Comparison of ENCODE assay signal across 8 mouse cellular contexts in the genomic region with DNA sequence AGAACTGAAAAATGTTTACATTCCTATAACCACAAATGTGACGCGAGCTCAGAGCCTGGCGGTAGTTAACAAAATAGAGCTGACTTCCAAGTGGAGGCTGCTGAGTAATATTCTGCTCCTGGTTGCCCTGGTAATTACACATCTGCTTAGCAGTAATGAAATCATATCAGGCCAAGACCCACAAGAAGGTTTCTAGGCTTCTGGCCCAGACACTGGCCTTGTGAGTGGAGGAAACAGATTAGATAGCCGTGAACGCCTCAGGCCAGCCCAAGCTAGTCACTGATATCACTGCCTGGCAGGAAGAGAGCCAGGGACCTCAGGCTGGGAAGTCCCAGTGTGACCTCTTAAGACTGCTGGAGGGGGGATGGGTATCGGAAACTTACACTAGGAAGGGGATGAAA. TPM values are rescaled to one million over a fixed set of nuclear protein-coding genes. Genes with fewer than 3 reads are reported as not detected.
DNase-seq lines count a peak whose midpoint lies in the region; ATAC-seq lines count a peak whose summit lies in the region.

No protein-coding gene starts in this region.

- peak overlapping the region; percentile 17; the same call in 1 of the 2 replicates for H3K4me3 ChIP-seq in heart, embryonic 10.5 days
- H3K4me3 ChIP-seq in kidney, embryonic 15.5 days (replicated peaks) = no peak overlapping the region

- H3K36me3 ChIP-seq in heart, embryonic 10.5 days = no peaks in the 10 kb centered on the region
- H3K36me3 ChIP-seq in kidney, embryonic 15.5 days = no peaks in the 10 kb centered on the region

- no peak overlapping the region for H3K9ac ChIP-seq in kidney, embryonic 15.5 days

- no peaks in the 10 kb centered on the region for H3K9me3 ChIP-seq in heart, embryonic 10.5 days
- H3K9me3 ChIP-seq in kidney, embryonic 15.5 days (replicated peaks) = no peaks in the 10 kb centered on the region

- H3K4me2 ChIP-seq in kidney, embryonic 15.5 days = peak overlapping the region; percentile 22

- peak overlapping the region; percentile 48 for H3K27ac ChIP-seq in heart, embryonic 10.5 days
- peak overlapping the region; percentile 91 for H3K27ac ChIP-seq in kidney, embryonic 15.5 days

- H3K27me3 ChIP-seq in heart, embryonic 10.5 days (ENCODE audit: insufficient read depth, poor library complexity, severe bottlenecking) = no peaks in the 10 kb centered on the region
- H3K27me3 ChIP-seq in kidney, embryonic 15.5 days = no peaks in the 10 kb centered on the region

- 9% methylated on average over 6 of the region's 6 CpGs for WGBS in heart, embryonic 10.5 days
- 19% methylated on average over 6 of the region's 6 CpGs for WGBS in kidney, embryonic 15.5 days

- DNase-seq in MN1 (ENCODE audit: low spot score) = peak; percentile 90
- DNase-seq in heart, embryonic 10.5 days (ENCODE audit: low spot score) = peak; percentile 94
- DNase-seq in lung, postnatal 14 days = peak; percentile 53
- DNase-seq in spleen, postnatal 10 days (ENCODE audit: low spot score in 2 of 2) = peak; percentile 29 to 59
- DNase-seq in frontal cortex, postnatal 36 days (ENCODE audit: low spot score in 2 of 2) = no peak

- peaks cover 50% of the 10 kb centered on the region for H3K4me1 ChIP-seq in heart, embryonic 10.5 days
- peaks cover 22% of the 10 kb centered on the region for H3K4me1 ChIP-seq in kidney, embryonic 15.5 days

- peak; percentile 95 for ATAC-seq in common myeloid progenitor, adult 5-6 weeks (replicated peaks; ENCODE audit: low read depth, poor library complexity, severe bottlenecking)
- ATAC-seq in kidney, embryonic 15.5 days (replicated peaks; ENCODE audit: low FRiP score) = peak; percentile 86; the same call in 1 of the 2 replicates
- no peak for ATAC-seq in cerebellum, adult (ENCODE audit: insufficient number of reproducible peaks, low FRiP score, low TSS enrichment)

RNA-seq across cellular contexts. Expression of gene Usp3, which starts 27.6 kb away (rescaled TPM):
- 54.7 and 81.8 TPM in 2 replicates for total RNA-seq in common myeloid progenitor, adult 5-6 weeks (2017)
- 46.7 TPM in 2 replicates for polyA plus RNA-seq in heart, embryonic 10.5 days (2016; fragmentation: Nextera tagmentation; extraction: Ambion mirVana)
- 66.2 and 68.0 TPM in 2 replicates for polyA plus RNA-seq in kidney, embryonic 15.5 days (2015; fragmentation: Nextera tagmentation; extraction: Ambion mirVana)

Comparison
In these comparisons a context has a peak if more than half of its experiments do, and no peak if none do; other contexts are left out.
1. DNase-seq: peak in MN1 (single experiment), heart, embryonic 10.5 days (single experiment), lung, postnatal 14 days (single experiment) and spleen, postnatal 10 days (2 of 2); none in frontal cortex, postnatal 36 days (0 of 2).